Mouse (Mus musculus) forebrain, embryonic 16.5 days (tissue): Measurements from ENCODE around the gene Tmem252. TPM values are rescaled to one million over a fixed set of nuclear protein-coding genes. Genes with fewer than 3 reads are reported as not detected.
"Not testable (repeated sequence)": the region's sequence is repeated elsewhere in the genome, so short reads cannot be mapped to it uniquely, and the experiment has no call there.

Source experiments
- ATAC-seq: fragments of 200-750 bp; cut with Nextera tagmentation; 2 replicates; pipeline ENCODE4 v1.8.0; 2017; ENCODE audit warnings: mild to moderate bottlenecking, moderate library complexity
- H3K27ac ChIP-seq: fragments of 300-500 bp; sonication (generic); 2 replicates; pipeline ENCODE4 v1.5.1; 2014; ENCODE audit warnings: low read length, control low read depth
- H3K27me3 ChIP-seq: fragments of 300-500 bp; sonication (generic); replicated peaks from 2 replicates; pipeline ENCODE4 v1.6.1; 2014; ENCODE audit warnings: low read length; ENCODE audit not compliant: control insufficient read depth, insufficient read depth
- H3K36me3 ChIP-seq: fragments of 300-500 bp; sonication (generic); 2 replicates; pipeline ENCODE4 v1.6.1; 2014; ENCODE audit not compliant: control insufficient read depth, insufficient read depth
- H3K4me1 ChIP-seq: fragments of 300-500 bp; sonication (generic); replicated peaks from 2 replicates; pipeline ENCODE4 v1.6.1; 2014; ENCODE audit warnings: low read length; ENCODE audit not compliant: control insufficient read depth, insufficient read depth
- H3K4me2 ChIP-seq: fragments of 300-500 bp; sonication (generic); 2 replicates; pipeline ENCODE4 v1.6.1; 2014; ENCODE audit warnings: mild to moderate bottlenecking, low read length, control low read depth
- H3K4me3 ChIP-seq: fragments of 300-500 bp; sonication (generic); replicated peaks from 2 replicates; pipeline ENCODE4 v1.5.1; 2014; ENCODE audit warnings: mild to moderate bottlenecking, low read length, control low read depth
- H3K9ac ChIP-seq: fragments of 300-500 bp; sonication (generic); replicated peaks from 2 replicates; pipeline ENCODE4 v1.6.1; 2014; ENCODE audit warnings: low read depth, low read length, control low read depth
- H3K9me3 ChIP-seq: fragments of 300-500 bp; sonication (generic); 2 replicates; pipeline ENCODE4 v1.6.1; 2016; ENCODE audit warnings: low read length; ENCODE audit not compliant: control insufficient read depth
- WGBS: fragments of 180-500 bp; shearing (Covaris S2); extraction: QIAGEN DNeasy Blood & Tissue Kit; methylation state at CpG from one replicate; pipeline ENCODE4 v1.1.7; 2014; 5-methylcytosine and 5-hydroxymethylcytosine counted together
- polyA plus RNA-seq: library from polyadenylated mRNA; unstranded; fragments of >200 nt; fragmentation: Nextera tagmentation; extraction: Ambion mirVana; gene quantifications from 2 replicates; pipeline ENCODE4 v1.2.1, GENCODE M21; 2015

The Tmem252 gene
- polyA plus RNA-seq, 1 experiment from 2014 or later, result 1.3 TPM

- no peak overlapping the region for H3K4me2 ChIP-seq
- ATAC-seq, result no peak
- no peaks in the 10 kb centered on the region for H3K36me3 ChIP-seq
- no peak overlapping the region for H3K9ac ChIP-seq
- no peaks in the 10 kb centered on the region for H3K9me3 ChIP-seq
- H3K4me3 ChIP-seq, result no peak overlapping the region
- H3K27me3 ChIP-seq, result no peaks in the 10 kb centered on the region
- no peaks in the 10 kb centered on the region for H3K4me1 ChIP-seq
- H3K27ac ChIP-seq, result no peak overlapping the region
- 29% methylated on average over 1 of the region's 1 CpGs for WGBS
Observed at GRCm38 (mm10) chr19:24697946-24698345, 24.1 kb downstream of the Tmem252 start.

- no peak for ATAC-seq
- Histone ChIP-seq H3K27ac (no peak overlapping the region), H3K36me3 (no peaks in the 10 kb centered on the region), H3K4me2 (no peak overlapping the region), H3K4me1 (no peaks in the 10 kb centered on the region), H3K9ac (no peak overlapping the region), H3K9me3 (no peaks in the 10 kb centered on the region), H3K27me3 (no peaks in the 10 kb centered on the region), H3K4me3 (no peak overlapping the region)
- 75% methylated on average over 5 of the region's 5 CpGs for WGBS
Observed at GRCm38 (mm10) chr19:24698651-24699050, 24.8 kb downstream of the Tmem252 start.

- Histone ChIP-seq H3K27me3 (no peaks in the 10 kb centered on the region), H3K9ac (no peak overlapping the region), H3K27ac (no peak overlapping the region), H3K9me3 (no peaks in the 10 kb centered on the region), H3K4me2 (no peak overlapping the region), H3K36me3 (no peaks in the 10 kb centered on the region), H3K4me3 (no peak overlapping the region), H3K4me1 (no peaks in the 10 kb centered on the region)
- ATAC-seq, result no peak
- 73% methylated on average over 3 of the region's 3 CpGs for WGBS
Observed at GRCm38 (mm10) chr19:24699196-24699595, 25.4 kb downstream of the Tmem252 start.

- Histone ChIP-seq H3K4me3 (no peak overlapping the region), H3K36me3 (no peaks in the 10 kb centered on the region), H3K4me1 (no peaks in the 10 kb centered on the region), H3K4me2 (no peak overlapping the region), H3K9me3 (no peaks in the 10 kb centered on the region), H3K27ac (no peak overlapping the region), H3K9ac (no peak overlapping the region), H3K27me3 (no peaks in the 10 kb centered on the region)
- ATAC-seq, result no peak
Observed at GRCm38 (mm10) chr19:24699910-24700309, 26.1 kb downstream of the Tmem252 start.

GRCm38 (mm10) chr19:24700664-24701063 lies 26.9 kb downstream of the Tmem252 start:
- Histone ChIP-seq H3K36me3 (no peaks in the 10 kb centered on the region), H3K4me2 (no peak overlapping the region), H3K27ac (no peak overlapping the region), H3K9ac (no peak overlapping the region), H3K27me3 (no peaks in the 10 kb centered on the region), H3K4me3 (no peak overlapping the region), H3K9me3 (no peaks in the 10 kb centered on the region), H3K4me1 (no peaks in the 10 kb centered on the region)
- ATAC-seq, result no peak
- 84% methylated on average over 5 of the region's 5 CpGs for WGBS

- H3K27ac ChIP-seq, result no peak overlapping the region
- H3K36me3 ChIP-seq, result no peaks in the 10 kb centered on the region
- H3K9ac ChIP-seq, result no peak overlapping the region
- no peak overlapping the region for H3K4me2 ChIP-seq
- 62% methylated on average over 8 of the region's 8 CpGs for WGBS
- H3K9me3 ChIP-seq, result no peaks in the 10 kb centered on the region
- H3K27me3 ChIP-seq, result no peaks in the 10 kb centered on the region
- H3K4me3 ChIP-seq, result no peak overlapping the region
- H3K4me1 ChIP-seq, result no peaks in the 10 kb centered on the region
- ATAC-seq, result no peak
Observed at GRCm38 (mm10) chr19:24701716-24702115, 27.9 kb downstream of the Tmem252 start.

GRCm38 (mm10) chr19:24703168-24703567 lies 29.4 kb downstream of the Tmem252 start:
- WGBS, result 57% methylated on average over 1 of the region's 1 CpGs
- H3K27ac ChIP-seq, H3K36me3 ChIP-seq, H3K4me3 ChIP-seq, H3K9ac ChIP-seq, H3K9me3 ChIP-seq, ATAC-seq, H3K27me3 ChIP-seq, H3K4me2 ChIP-seq, H3K4me1 ChIP-seq: not testable (repeated sequence)

- Histone ChIP-seq H3K4me2 (no peak overlapping the region), H3K27ac (no peak overlapping the region), H3K9ac (no peak overlapping the region), H3K27me3 (no peaks in the 10 kb centered on the region), H3K36me3 (no peaks in the 10 kb centered on the region), H3K4me1 (no peaks in the 10 kb centered on the region), H3K9me3 (no peaks in the 10 kb centered on the region), H3K4me3 (no peak overlapping the region)
- no peak for ATAC-seq
- 80% methylated on average over 8 of the region's 8 CpGs for whole genome bisulfite sequencing
Observed at GRCm38 (mm10) chr19:24703680-24704079, 29.9 kb downstream of the Tmem252 start.

GRCm38 (mm10) chr19:24704326-24704725 lies 30.5 kb downstream of the Tmem252 start:
- no peak overlapping the region for H3K27ac ChIP-seq
- 84% methylated on average over 2 of the region's 2 CpGs for WGBS
- ATAC-seq, result no peak
- H3K27me3 ChIP-seq, result no peaks in the 10 kb centered on the region
- H3K4me1 ChIP-seq, result no peaks in the 10 kb centered on the region
- H3K36me3 ChIP-seq, result no peaks in the 10 kb centered on the region
- no peaks in the 10 kb centered on the region for H3K9me3 ChIP-seq
- H3K4me3 ChIP-seq, result no peak overlapping the region
- no peak overlapping the region for H3K4me2 ChIP-seq
- H3K9ac ChIP-seq, result no peak overlapping the region

- Histone ChIP-seq H3K4me3 (no peak overlapping the region), H3K9ac (no peak overlapping the region), H3K9me3 (no peaks in the 10 kb centered on the region), H3K36me3 (no peaks in the 10 kb centered on the region), H3K4me1 (no peaks in the 10 kb centered on the region), H3K4me2 (no peak overlapping the region), H3K27ac (no peak overlapping the region), H3K27me3 (no peaks in the 10 kb centered on the region)
- no peak for ATAC-seq
- 60% methylated on average over 1 of the region's 1 CpGs for WGBS
Observed at GRCm38 (mm10) chr19:24705395-24705794, 31.6 kb downstream of the Tmem252 start.
